In the genomic region with DNA sequence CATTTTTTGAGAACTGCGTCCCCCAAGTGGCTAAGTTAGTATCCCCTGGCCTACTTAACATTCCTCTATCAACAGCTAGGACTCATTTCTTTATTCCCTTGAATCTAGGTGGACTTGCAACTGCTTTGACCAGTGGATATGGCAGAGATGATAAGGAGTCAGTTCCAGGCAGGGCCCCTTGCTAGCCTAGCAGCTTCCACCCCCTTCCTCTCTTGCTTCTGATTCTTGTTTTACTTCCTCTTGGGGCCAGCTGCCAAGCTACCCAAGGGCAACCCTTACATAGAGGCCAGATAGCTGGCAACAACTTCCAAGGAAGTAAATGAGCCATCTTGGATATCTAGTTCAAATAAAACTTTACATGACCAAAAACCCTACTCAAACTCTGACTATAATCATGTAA, we compare ENCODE assay signal across 20 mouse cellular contexts. TPM values are rescaled to one million over a fixed set of nuclear protein-coding genes. Genes with fewer than 3 reads are reported as not detected.
DNase-seq lines count a peak whose midpoint lies in the region; ATAC-seq lines count a peak whose summit lies in the region.
"Had no signal": no experiment of that assay in that cellular context is flagged by ENCODE, and none has a peak within 500 bp of the region (broad histone marks: within the 10 kb centered on the region; RNA-seq: fewer than 3 reads in every experiment).

No protein-coding gene starts in this region.

- peak; percentile 50; the same call in 1 of the 2 replicates for ATAC-seq in megakaryocyte, adult 5-6 weeks (ENCODE audit: poor library complexity, severe bottlenecking)
- no peak for ATAC-seq in erythroblast, adult 5-6 weeks (replicated peaks; ENCODE audit: low FRiP score, poor library complexity, severe bottlenecking)
- ATAC-seq: forebrain, embryonic 13.5 days; forebrain, postnatal 0 days; hindbrain, embryonic 16.5 days; inflammation-experienced regulatory T-cells, adult 6 months; intestine, postnatal 0 days had no signal

- DNase-seq in spleen, postnatal 36 days (ENCODE audit: low spot score in 2 of 2): peak; percentile 13
- DNase-seq in spleen, postnatal 14 days (ENCODE audit: low spot score in 2 of 2): no peak
- peak; percentile 30 for DNase-seq in MEL-GATA-1-ER (ENCODE audit: extremely low read depth, low read depth)
- no peak for DNase-seq in layer of hippocampus, adult 9-11 months
- no peak for DNase-seq in lung, postnatal 25 days (ENCODE audit: low spot score)
- DNase-seq: adrenal gland, adult 2 months; adrenal gland, postnatal 25 days; cerebellum, adult 2 months; cerebellum, postnatal 14 days; forebrain, postnatal 0 days; gastrocnemius, postnatal 25 days; heart, postnatal 36 days had no signal

RNA-seq across cellular contexts. Expression of a gene that starts 34.1 kb away (rescaled TPM):
- not detected in 2 replicates for total RNA-seq in megakaryocyte, adult 5-6 weeks (2015)
- 0.18 TPM in 1 of 2 replicates, not detected in the other for total RNA-seq in megakaryocyte, adult 5-6 weeks (2017)
- not detected in 2 replicates for total RNA-seq in erythroblast, adult 5-6 weeks (2015; ENCODE audit: low replicate concordance)
- not detected in 2 replicates for total RNA-seq in erythroblast, adult 5-6 weeks (2017; ENCODE audit: low replicate concordance)
- total RNA-seq: forebrain, postnatal 0 days; gastrocnemius, postnatal 25 days had no signal

RNA-seq across cellular contexts. Expression of a gene that starts 48.8 kb away (rescaled TPM):
- total RNA-seq in megakaryocyte, adult 5-6 weeks (2015): 10.5 and 15.6 TPM in 2 replicates
- total RNA-seq in megakaryocyte, adult 5-6 weeks (2017): 11.4 and 11.7 TPM in 2 replicates
- total RNA-seq in erythroblast, adult 5-6 weeks (2015; ENCODE audit: low replicate concordance): 2.1 and 19.8 TPM in 2 replicates
- 4.9 and 9.9 TPM in 2 replicates for total RNA-seq in erythroblast, adult 5-6 weeks (2017; ENCODE audit: low replicate concordance)

RNA-seq across cellular contexts. Expression of a gene that starts 53.6 kb away (rescaled TPM):
- not detected in 2 replicates for total RNA-seq in megakaryocyte, adult 5-6 weeks (2015)
- not detected in 2 replicates for total RNA-seq in megakaryocyte, adult 5-6 weeks (2017)
- not detected in 2 replicates for total RNA-seq in erythroblast, adult 5-6 weeks (2015; ENCODE audit: low replicate concordance)
- not detected in 2 replicates for total RNA-seq in erythroblast, adult 5-6 weeks (2017; ENCODE audit: low replicate concordance)
- total RNA-seq: adrenal gland, adult 2 months; adrenal gland, postnatal 25 days; forebrain, postnatal 0 days; gastrocnemius, adult 18-20 months; gastrocnemius, postnatal 25 days; heart, adult 18-20 months; heart, postnatal 36 days had no signal

Comparison
In these comparisons a context has a peak if more than half of its experiments do, and no peak if none do; other contexts are left out.
1. DNase-seq: peak in spleen, postnatal 36 days (2 of 2) and MEL-GATA-1-ER (single experiment); none in spleen, postnatal 14 days (0 of 2), layer of hippocampus, adult 9-11 months (single experiment) and lung, postnatal 25 days (single experiment).